Mouse (Mus musculus) heart, embryonic 11.5 days (tissue): Measurements from ENCODE around the gene Zeb2. TPM values are rescaled to one million over a fixed set of nuclear protein-coding genes. Genes with fewer than 3 reads are reported as not detected.

Experiments used
- ATAC-seq: fragments of 200-750 bp; cut with Nextera tagmentation; replicated peaks from 2 replicates; pipeline ENCODE4 v1.8.0; 2017; ENCODE audit warnings: moderate library complexity; ENCODE audit not compliant: insufficient number of reproducible peaks, low FRiP score, low TSS enrichment
- H3K27ac ChIP-seq: fragments of 300-500 bp; sonication (generic); 2 replicates; pipeline ENCODE4 v1.5.1; 2014; ENCODE audit warnings: mild to moderate bottlenecking, low read depth, low read length
- H3K27me3 ChIP-seq: fragments of 300-500 bp; sonication (generic); 2 replicates; pipeline ENCODE4 v1.6.1; 2014; ENCODE audit warnings: mild to moderate bottlenecking, low read length, mixed read lengths; ENCODE audit not compliant: control insufficient read depth, insufficient read depth
- H3K36me3 ChIP-seq: fragments of 300-500 bp; sonication (generic); 2 replicates; pipeline ENCODE4 v1.6.1; 2014; ENCODE audit warnings: mild to moderate bottlenecking, low read length, moderate library complexity, mixed read lengths; ENCODE audit not compliant: control insufficient read depth, insufficient read depth
- H3K4me1 ChIP-seq: fragments of 300-500 bp; sonication (generic); 2 replicates; pipeline ENCODE4 v1.6.1; 2014; ENCODE audit warnings: low read length; ENCODE audit not compliant: control insufficient read depth, insufficient read depth
- H3K4me2 ChIP-seq: fragments of 300-500 bp; sonication (generic); 2 replicates; pipeline ENCODE4 v1.6.1; 2014; ENCODE audit warnings: mild to moderate bottlenecking, moderate library complexity
- H3K4me3 ChIP-seq: fragments of 300-500 bp; sonication (generic); 2 replicates; pipeline ENCODE4 v1.5.1; 2014; ENCODE audit warnings: low read depth, low read length
- H3K9ac ChIP-seq: fragments of 300-500 bp; sonication (generic); 2 replicates; pipeline ENCODE4 v1.6.1; 2014; ENCODE audit warnings: mild to moderate bottlenecking, low read depth, low read length, moderate library complexity
- H3K9me3 ChIP-seq: fragments of 300-500 bp; sonication (generic); replicated peaks from 2 replicates; pipeline ENCODE4 v1.6.1; 2016; ENCODE audit warnings: low read length; ENCODE audit not compliant: control insufficient read depth
- WGBS: fragments of 180-500 bp; shearing (Covaris S2); extraction: QIAGEN DNeasy Blood & Tissue Kit; methylation state at CpG from one replicate; pipeline ENCODE4 v1.1.7; 2014; ENCODE audit not compliant: insufficient replicate concordance; 5-methylcytosine and 5-hydroxymethylcytosine counted together
- polyA plus RNA-seq: library from polyadenylated mRNA; unstranded; fragments of >200 nt; fragmentation: Nextera tagmentation; extraction: Ambion mirVana; gene quantifications from 2 replicates; pipeline ENCODE4 v1.2.1, GENCODE M21; 2014

Gene Zeb2
- polyA plus RNA-seq, 1 experiment from 2014 or later: 27.5 TPM

- ATAC-seq: no peak
These were observed 13.1 kb downstream of the Zeb2 start for GRCm38 (mm10) chr2:45104066-45104465.

GRCm38 (mm10) chr2:45103021-45103983 lies 13.9 kb downstream of the Zeb2 start:
- Histone ChIP-seq H3K27ac (peak overlapping the region; percentile 68; the same call in 1 of the 2 replicates), H3K4me1 (peaks cover 74% of the 10 kb centered on the region), H3K27me3 (no peaks in the 10 kb centered on the region), H3K36me3 (no peaks in the 10 kb centered on the region), H3K9me3 (no peaks in the 10 kb centered on the region), H3K4me2 (peak overlapping the region; percentile 56), H3K4me3 (peak overlapping the region; percentile 13; the same call in 1 of the 2 replicates), H3K9ac (peak overlapping the region; percentile 56; the same call in 1 of the 2 replicates)
- peak; percentile 46; the same call in 1 of the 2 replicates for ATAC-seq
- 24% methylated on average over 10 of the region's 10 CpGs for WGBS

More at GRCm38 (mm10) chr2:45104066-45104465, 13.1 kb downstream of the Zeb2 start:
- H3K27ac ChIP-seq: no peak overlapping the region
- peaks cover 68% of the 10 kb centered on the region for H3K4me1 ChIP-seq
- 31% methylated on average over 4 of the region's 4 CpGs for WGBS
- peak overlapping the region; percentile 56; the same call in 1 of the 2 replicates for H3K4me2 ChIP-seq
- H3K36me3 ChIP-seq: no peaks in the 10 kb centered on the region
- no peak overlapping the region for H3K4me3 ChIP-seq
- no peaks in the 10 kb centered on the region for H3K27me3 ChIP-seq
- H3K9ac ChIP-seq: no peak overlapping the region
- no peaks in the 10 kb centered on the region for H3K9me3 ChIP-seq

GRCm38 (mm10) chr2:45102191-45102638 lies 15.0 kb downstream of the Zeb2 start:
- Histone ChIP-seq H3K9ac (no peak overlapping the region), H3K36me3 (no peaks in the 10 kb centered on the region), H3K27me3 (no peaks in the 10 kb centered on the region), H3K27ac (0 out of 2 replicates have a peak overlapping the region, but pooled peaks have one; percentile 35), H3K4me3 (no peak overlapping the region), H3K4me1 (peaks cover 75% of the 10 kb centered on the region), H3K9me3 (no peaks in the 10 kb centered on the region), H3K4me2 (no peak overlapping the region)
- no peak for ATAC-seq
- WGBS: 55% methylated on average over 8 of the region's 8 CpGs

GRCm38 (mm10) chr2:45101586-45101985 lies 15.6 kb downstream of the Zeb2 start:
- Histone ChIP-seq H3K27me3 (no peaks in the 10 kb centered on the region), H3K4me2 (no peak overlapping the region), H3K4me3 (no peak overlapping the region), H3K9ac (no peak overlapping the region), H3K9me3 (no peaks in the 10 kb centered on the region), H3K36me3 (no peaks in the 10 kb centered on the region), H3K4me1 (peaks cover 79% of the 10 kb centered on the region), H3K27ac (no peak overlapping the region)
- 77% methylated on average over 2 of the region's 2 CpGs for WGBS
- no peak for ATAC-seq

- Histone ChIP-seq H3K4me2 (peak overlapping the region; percentile 7; the same call in 1 of the 2 replicates), H3K9ac (no peak overlapping the region), H3K36me3 (no peaks in the 10 kb centered on the region), H3K4me3 (no peak overlapping the region), H3K27me3 (no peaks in the 10 kb centered on the region), H3K9me3 (no peaks in the 10 kb centered on the region), H3K27ac (no peak overlapping the region; the same call in 1 of the 2 replicates), H3K4me1 (peaks cover 77% of the 10 kb centered on the region)
- no peak for ATAC-seq
- 27% methylated on average over 4 of the region's 4 CpGs for WGBS
These were observed 16.2 kb downstream of the Zeb2 start for GRCm38 (mm10) chr2:45101040-45101439.

- Histone ChIP-seq H3K9ac (no peak overlapping the region), H3K36me3 (no peaks in the 10 kb centered on the region), H3K27ac (no peak overlapping the region; the same call in 1 of the 2 replicates), H3K27me3 (no peaks in the 10 kb centered on the region), H3K4me2 (peak overlapping the region; percentile 7), H3K9me3 (no peaks in the 10 kb centered on the region), H3K4me1 (peaks cover 72% of the 10 kb centered on the region), H3K4me3 (no peak overlapping the region)
- no peak for ATAC-seq
- WGBS: 57% methylated on average over 7 of the region's 7 CpGs
These were observed 16.6 kb downstream of the Zeb2 start for GRCm38 (mm10) chr2:45100628-45101027.

- no peak for ATAC-seq
- no peaks in the 10 kb centered on the region for H3K36me3 ChIP-seq
- H3K9me3 ChIP-seq: no peaks in the 10 kb centered on the region
- H3K4me3 ChIP-seq: no peak overlapping the region
- WGBS: 42% methylated on average over 4 of the region's 4 CpGs
- H3K4me2 ChIP-seq: peak overlapping the region; percentile 3; the same call in 1 of the 2 replicates
- no peak overlapping the region for H3K27ac ChIP-seq
- H3K9ac ChIP-seq: no peak overlapping the region
- peaks cover 69% of the 10 kb centered on the region for H3K4me1 ChIP-seq
- no peaks in the 10 kb centered on the region for H3K27me3 ChIP-seq
These were observed 17.2 kb downstream of the Zeb2 start for GRCm38 (mm10) chr2:45100017-45100416.

GRCm38 (mm10) chr2:45099081-45099480 lies 18.1 kb downstream of the Zeb2 start:
- H3K4me3 ChIP-seq: no peak overlapping the region
- no peak overlapping the region for H3K4me2 ChIP-seq
- H3K9me3 ChIP-seq: no peaks in the 10 kb centered on the region
- H3K27me3 ChIP-seq: no peaks in the 10 kb centered on the region
- peaks cover 68% of the 10 kb centered on the region for H3K4me1 ChIP-seq
- ATAC-seq: no peak
- H3K36me3 ChIP-seq: no peaks in the 10 kb centered on the region
- no peak overlapping the region for H3K27ac ChIP-seq
- WGBS: 63% methylated on average over 4 of the region's 4 CpGs
- no peak overlapping the region for H3K9ac ChIP-seq
